Mouse (Mus musculus) liver, postnatal 0 days (tissue): Measurements from ENCODE around the gene Phgdh. TPM values are rescaled to one million over a fixed set of nuclear protein-coding genes. Genes with fewer than 3 reads are reported as not detected.

ENCODE experiments used
- ATAC-seq: fragments of 200-750 bp; cut with Nextera tagmentation; 2 replicates; pipeline ENCODE4 v1.8.0; 2017; ENCODE audit warnings: mild to moderate bottlenecking, moderate library complexity
- DNase-seq: peaks from one replicate; pipeline ENCODE4 v3.0.0-alpha.2; 2016
- H3K27ac ChIP-seq: fragments of 300-500 bp; sonication (generic); 2 replicates; pipeline ENCODE4 v1.5.1; 2014; ENCODE audit warnings: antibody characterized with exemption, moderate library complexity, mild to moderate bottlenecking, low read depth
- H3K27me3 ChIP-seq: fragments of 300-500 bp; sonication (generic); 2 replicates; pipeline ENCODE4 v1.6.1; 2014; ENCODE audit warnings: low read length, control low read depth, mixed read lengths; ENCODE audit not compliant: insufficient read depth
- H3K36me3 ChIP-seq: fragments of 300-500 bp; sonication (generic); replicated peaks from 2 replicates; pipeline ENCODE4 v1.6.1; 2014; ENCODE audit warnings: mild to moderate bottlenecking, control low read depth, low read length, moderate library complexity, mixed read lengths; ENCODE audit not compliant: insufficient read depth
- H3K4me1 ChIP-seq: fragments of 300-500 bp; sonication (generic); 2 replicates; pipeline ENCODE4 v1.6.1; 2014; ENCODE audit warnings: antibody characterized with exemption, mild to moderate bottlenecking, control low read depth; ENCODE audit not compliant: insufficient read depth
- H3K4me2 ChIP-seq: fragments of 300-500 bp; sonication (generic); 2 replicates; pipeline ENCODE4 v1.6.1; 2014; ENCODE audit warnings: low read depth, mild to moderate bottlenecking, low read length, moderate library complexity, mixed read lengths
- H3K4me3 ChIP-seq: fragments of 300-500 bp; sonication (generic); 2 replicates; pipeline ENCODE4 v1.5.1; 2014; ENCODE audit warnings: low read depth, low read length
- H3K9ac ChIP-seq: fragments of 300-500 bp; sonication (generic); replicated peaks from 2 replicates; pipeline ENCODE4 v1.6.1; 2014; ENCODE audit warnings: mild to moderate bottlenecking, moderate library complexity
- H3K9me3 ChIP-seq: fragments of 300-500 bp; sonication (generic); 2 replicates; pipeline ENCODE4 v1.6.1; 2016; ENCODE audit warnings: mild to moderate bottlenecking, control low read depth, low read length, mixed read lengths
- CTCF ChIP-seq: sonication (generic); IDR thresholded peaks from 2 replicates; pipeline ENCODE4 v1.5.1; 2016; ENCODE audit warnings: antibody characterized with exemption, low read depth
- EP300 ChIP-seq: IDR thresholded peaks from 2 replicates; pipeline ENCODE4 v1.6.1; 2016; ENCODE audit warnings: antibody characterized with exemption, low read depth, mild to moderate bottlenecking
- WGBS: fragments of 180-500 bp; shearing (Covaris S2); extraction: QIAGEN DNeasy Blood & Tissue Kit; methylation state at CpG from one replicate; pipeline ENCODE4 v1.1.7; 2014; ENCODE audit not compliant: insufficient replicate concordance; 5-methylcytosine and 5-hydroxymethylcytosine counted together
- polyA plus RNA-seq: library from polyadenylated mRNA; unstranded; fragments of >200 nt; fragmentation: Nextera tagmentation; extraction: Ambion mirVana; gene quantifications from 2 replicates; pipeline ENCODE4 v1.2.1, GENCODE M21; 2015

Phgdh gene
- polyA plus RNA-seq, 1 experiment from 2014 or later, result 32.7 TPM

DNA sequence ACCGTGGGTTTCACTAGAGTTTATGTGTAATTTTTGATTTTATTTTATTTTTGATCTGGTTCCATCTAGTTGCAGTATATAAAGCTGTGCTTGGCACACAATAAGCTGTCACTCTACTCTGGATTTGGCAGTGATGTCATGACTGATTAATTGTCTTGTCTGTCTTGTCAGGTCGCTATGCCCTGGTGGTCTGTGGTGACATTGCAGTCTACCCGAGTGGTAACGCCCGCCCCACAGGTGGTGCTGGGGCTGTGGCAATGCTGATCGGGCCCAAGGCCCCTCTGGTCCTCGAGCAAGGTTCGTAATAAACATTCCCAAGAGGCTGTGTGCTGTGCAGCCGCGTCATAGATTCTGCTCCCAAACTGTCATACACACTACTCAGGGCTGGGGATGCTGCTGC is 43.8 kb downstream of the Phgdh start:
- H3K4me2 ChIP-seq, result no peak overlapping the region
- no peaks in the 10 kb centered on the region for H3K4me1 ChIP-seq
- no peaks in the 10 kb centered on the region for H3K9me3 ChIP-seq
- H3K4me3 ChIP-seq, result no peak overlapping the region
- peaks cover 16% of the 10 kb centered on the region for H3K36me3 ChIP-seq
- H3K27me3 ChIP-seq, result no peaks in the 10 kb centered on the region
- H3K9ac ChIP-seq, result no peak overlapping the region
- H3K27ac ChIP-seq, result no peak overlapping the region
- TF ChIP-seq CTCF (0 out of 2 replicates have a peak, but pooled peaks have one; percentile 24), EP300 (no peak)
- DNase-seq, result no peak
- 75% methylated on average over 10 of the region's 10 CpGs for WGBS
- peak; percentile 11 for ATAC-seq

DNA sequence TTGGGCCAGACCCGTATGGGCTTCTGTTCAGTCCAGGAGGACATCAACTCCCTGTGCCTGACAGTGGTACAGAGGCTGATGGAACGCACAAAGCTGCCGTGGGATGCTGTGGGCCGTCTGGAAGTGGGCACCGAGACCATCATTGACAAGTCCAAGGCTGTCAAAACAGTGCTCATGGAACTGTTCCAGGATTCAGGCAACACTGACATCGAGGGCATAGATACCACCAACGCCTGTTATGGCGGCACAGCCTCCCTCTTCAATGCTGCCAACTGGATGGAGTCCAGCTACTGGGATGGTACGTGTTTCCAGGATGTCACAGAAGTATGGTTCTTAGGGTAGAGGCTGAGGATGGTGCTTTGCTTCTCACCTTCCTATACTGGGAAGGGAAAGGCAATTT is 48.7 kb downstream of the Phgdh start:
- Histone ChIP-seq H3K9ac (no peak overlapping the region), H3K27ac (no peak overlapping the region), H3K9me3 (no peaks in the 10 kb centered on the region), H3K36me3 (peaks cover 15% of the 10 kb centered on the region), H3K4me2 (no peak overlapping the region), H3K27me3 (no peaks in the 10 kb centered on the region), H3K4me3 (no peak overlapping the region), H3K4me1 (no peaks in the 10 kb centered on the region; the same call in 1 of the 2 replicates)
- TF ChIP-seq EP300 (no peak), CTCF (no peak)
- WGBS, result 83% methylated on average over 9 of the region's 9 CpGs
- ATAC-seq, result no peak
- no peak for DNase-seq

DNA sequence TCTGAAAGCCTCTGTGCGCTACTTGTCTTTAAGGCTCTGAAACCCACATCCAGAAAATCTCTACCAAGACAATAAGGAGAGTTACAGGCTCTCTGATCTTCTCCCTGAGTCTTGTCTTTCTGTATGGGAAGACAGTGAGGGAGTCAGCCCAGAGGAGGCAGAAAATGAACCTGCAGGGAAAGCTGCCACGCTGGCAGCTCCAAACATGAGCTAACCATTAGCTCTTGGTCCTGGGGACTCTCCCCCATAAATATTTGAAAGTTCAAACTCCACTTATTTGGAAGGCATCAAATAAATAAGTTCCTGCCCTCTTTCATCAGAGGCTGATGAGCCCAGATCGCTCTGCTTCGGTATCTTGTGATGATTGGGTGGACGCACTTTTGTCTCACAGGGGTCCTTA is 56.6 kb downstream of the Phgdh start:
- ATAC-seq, result peak; percentile 20
- no peak for DNase-seq
- TF ChIP-seq EP300, result 0 out of 2 replicates have a peak, but pooled peaks have one; percentile 27
- no peak for TF ChIP-seq CTCF
- Histone ChIP-seq H3K27ac (peak overlapping the region; percentile 94), H3K4me2 (peak overlapping the region; percentile 61), H3K9me3 (no peaks in the 10 kb centered on the region), H3K4me1 (peaks cover 14% of the 10 kb centered on the region), H3K36me3 (0 out of 2 replicates have a peak, but pooled peaks cover 3% of the 10 kb centered on the region), H3K27me3 (no peaks in the 10 kb centered on the region), H3K9ac (peak overlapping the region; percentile 76), H3K4me3 (peak overlapping the region; percentile 51)
- WGBS, result 70% methylated on average over 5 of the region's 5 CpGs

DNA sequence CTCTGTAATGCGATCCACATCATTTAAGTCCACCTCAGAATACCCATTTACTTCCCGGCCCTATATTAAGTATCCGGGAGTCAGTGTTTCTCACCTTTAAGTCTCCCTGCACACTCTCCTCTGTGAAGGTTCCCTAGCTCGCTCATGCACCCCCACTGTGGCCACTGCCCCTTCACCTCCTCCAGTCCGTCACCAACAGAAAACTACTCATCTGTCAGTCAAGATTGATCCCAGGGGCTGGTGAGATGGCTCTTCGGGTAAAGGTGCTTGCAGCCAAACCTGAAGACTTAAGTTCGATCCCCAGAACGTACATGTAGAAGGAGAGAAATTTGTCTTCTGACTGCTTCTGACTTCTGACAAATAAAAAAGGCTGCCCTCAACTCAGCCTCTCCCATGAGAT is 57.4 kb downstream of the Phgdh start:
- H3K27me3 ChIP-seq, result no peaks in the 10 kb centered on the region
- 76% methylated on average over 8 of the region's 8 CpGs for WGBS
- TF ChIP-seq CTCF, result no peak
- TF ChIP-seq EP300, result no peak
- no peaks in the 10 kb centered on the region for H3K9me3 ChIP-seq
- H3K27ac ChIP-seq, result peak overlapping the region; percentile 94
- H3K36me3 ChIP-seq, result no peaks in the 10 kb centered on the region
- DNase-seq (no peak), ATAC-seq (no peak)
- peak overlapping the region; percentile 76 for H3K9ac ChIP-seq
- H3K4me3 ChIP-seq, result peak overlapping the region; percentile 51
- H3K4me1 ChIP-seq, result peaks cover 14% of the 10 kb centered on the region
- peak overlapping the region; percentile 61 for H3K4me2 ChIP-seq

DNA sequence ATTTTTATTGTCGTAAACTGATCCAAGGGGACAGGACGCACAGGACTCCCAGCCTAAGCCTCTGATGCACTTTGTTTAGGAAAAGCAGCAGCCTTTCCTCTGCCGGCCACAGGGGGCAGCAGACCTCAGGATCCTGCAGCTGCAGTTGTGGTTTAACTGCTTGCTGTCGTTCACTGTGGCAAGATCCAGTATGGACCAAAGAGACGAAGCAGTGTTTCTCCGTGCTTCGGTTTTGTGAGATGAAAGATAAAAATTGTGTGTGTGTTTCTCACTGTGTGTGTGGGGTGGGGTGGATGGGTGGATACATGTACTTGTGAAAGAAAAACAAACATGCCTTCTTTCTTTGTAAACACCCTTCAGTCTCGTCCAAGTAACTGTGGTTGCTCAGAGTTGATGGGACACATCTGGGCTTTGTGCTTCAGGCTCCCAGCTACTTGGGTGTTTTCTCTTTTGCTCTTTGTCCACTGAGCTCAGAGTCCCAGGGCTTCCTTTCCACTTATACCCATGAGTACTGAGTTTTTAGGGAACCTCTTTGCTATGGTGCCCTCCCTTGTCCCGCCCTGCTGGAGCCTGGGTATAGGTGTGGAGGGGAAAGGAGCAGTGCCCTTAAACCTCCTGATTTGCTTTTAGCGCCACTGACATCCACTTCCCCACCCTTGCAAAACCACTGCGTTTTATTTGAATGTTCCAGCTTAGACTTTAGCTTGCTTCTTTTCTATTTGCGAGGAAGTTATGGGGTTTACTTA is 58.7 kb downstream of the Phgdh start:
- peak overlapping the region; percentile 51 for H3K4me3 ChIP-seq
- H3K27me3 ChIP-seq, result no peaks in the 10 kb centered on the region
- H3K36me3 ChIP-seq, result no peaks in the 10 kb centered on the region
- H3K4me2 ChIP-seq, result peak overlapping the region; percentile 61; the same call in 1 of the 2 replicates
- 19% methylated on average over 12 of the region's 12 CpGs for WGBS
- H3K9ac ChIP-seq, result peak overlapping the region; percentile 76
- peak overlapping the region; percentile 94 for H3K27ac ChIP-seq
- TF ChIP-seq CTCF, result peak; percentile 92
- TF ChIP-seq EP300, result no peak
- no peak; the same call in 1 of the 2 replicates for ATAC-seq
- peak; percentile 60 for DNase-seq
- H3K4me1 ChIP-seq, result peaks cover 14% of the 10 kb centered on the region
- H3K9me3 ChIP-seq, result no peaks in the 10 kb centered on the region

DNA sequence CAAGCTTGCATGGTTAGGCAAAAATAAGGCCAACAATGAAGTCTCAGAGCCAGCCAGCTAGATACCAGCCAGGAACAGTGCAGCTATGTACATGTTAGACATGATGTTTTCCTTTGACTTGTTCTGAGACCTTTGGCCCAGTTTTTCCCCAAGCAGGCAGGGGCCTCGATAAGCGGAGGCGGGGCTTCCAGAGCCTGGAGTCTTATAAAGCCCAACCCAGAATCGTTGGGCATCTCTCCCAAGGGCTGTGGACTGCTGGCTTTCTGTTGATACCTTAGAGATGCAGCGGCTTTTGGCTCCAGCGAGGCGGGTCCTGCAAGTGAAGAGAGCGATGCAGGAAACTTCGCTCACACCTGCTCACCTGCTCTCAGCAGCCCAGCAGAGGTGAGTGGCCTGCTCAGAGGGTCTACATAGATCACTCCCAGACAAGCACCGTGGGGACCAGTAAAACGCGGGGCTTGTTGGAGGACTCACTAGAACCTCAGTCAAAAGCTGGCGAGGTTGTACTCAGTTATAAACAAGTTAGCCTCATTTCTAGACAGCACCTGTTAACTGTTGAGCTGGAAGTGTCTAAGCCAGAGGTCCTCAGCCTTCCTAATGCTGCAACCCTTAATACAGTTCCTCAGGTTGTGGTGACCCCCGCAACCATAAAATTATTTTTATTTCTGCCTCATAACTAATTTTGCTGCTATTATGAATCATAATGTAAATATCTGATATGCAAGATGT is 59.4 kb downstream of the Phgdh start, which contains the start of gene Hmgcs2:
Gene Hmgcs2 (plus strand): TSS at position 232 of the 729 bp plus-strand sequence.
- Histone ChIP-seq H3K27ac (peak within 1 kb of the TSS; percentile 94), H3K9me3 (no peaks in the 10 kb centered on the region), H3K4me1 (peaks cover 14% of the 10 kb centered on the region), H3K27me3 (no peaks in the 10 kb centered on the region), H3K4me2 (peak within 1 kb of the TSS; percentile 61), H3K36me3 (no peaks in the 10 kb centered on the region), H3K4me3 (peak within 1 kb of the TSS; percentile 51), H3K9ac (peak within 1 kb of the TSS; percentile 76)
- DNase-seq (peak; percentile 82), ATAC-seq (peak; percentile 68)
- no peak for TF ChIP-seq CTCF
- TF ChIP-seq EP300, result peak; percentile 52; the same call in 1 of the 2 replicates
- WGBS, result 51% methylated on average over 14 of the region's 14 CpGs
